Mouse (Mus musculus) midbrain, embryonic 11.5 days (tissue): ENCODE measurements at regions not wholly inside any gene's neighbourhood (a gene's known extent, or its start where the extent isn't known, plus 50 kb on each side); places are given as distances from the start of the nearest gene placed in this dataset.

Experiments used
- ATAC-seq: fragments of 200-750 bp; cut with Nextera tagmentation; 2 replicates; pipeline ENCODE4 v1.8.0; 2017; ENCODE audit warnings: moderate TSS enrichment, moderate library complexity; ENCODE audit not compliant: low FRiP score
- DNase-seq: peaks from one replicate; pipeline ENCODE4 v3.0.0; 2015; ENCODE audit warnings: low spot score; ENCODE audit errors: missing footprints
- H3K27ac ChIP-seq: fragments of 300-500 bp; sonication (generic); 2 replicates; pipeline ENCODE4 v1.5.1; 2014; ENCODE audit warnings: low read depth, low read length
- H3K27me3 ChIP-seq: fragments of 300-500 bp; sonication (generic); 2 replicates; pipeline ENCODE4 v1.6.1; 2014; ENCODE audit warnings: mild to moderate bottlenecking, low read length, moderate library complexity, mixed read lengths; ENCODE audit not compliant: control insufficient read depth, insufficient read depth
- H3K36me3 ChIP-seq: fragments of 300-500 bp; sonication (generic); 2 replicates; pipeline ENCODE4 v1.6.1; 2014; ENCODE audit warnings: mild to moderate bottlenecking, low read length, moderate library complexity, mixed read lengths; ENCODE audit not compliant: control insufficient read depth, insufficient read depth
- H3K4me1 ChIP-seq: fragments of 300-500 bp; sonication (generic); 2 replicates; pipeline ENCODE4 v1.6.1; 2014; ENCODE audit warnings: low read length; ENCODE audit not compliant: control insufficient read depth, insufficient read depth
- H3K4me2 ChIP-seq: fragments of 300-500 bp; sonication (generic); 2 replicates; pipeline ENCODE4 v1.6.1; 2014; ENCODE audit warnings: mild to moderate bottlenecking, moderate library complexity
- H3K4me3 ChIP-seq: fragments of 300-500 bp; sonication (generic); 2 replicates; pipeline ENCODE4 v1.5.1; 2014; ENCODE audit warnings: low read depth, low read length
- H3K9ac ChIP-seq: fragments of 300-500 bp; sonication (generic); 2 replicates; pipeline ENCODE4 v1.6.1; 2014; ENCODE audit warnings: low read length
- H3K9me3 ChIP-seq: fragments of 300-500 bp; sonication (generic); 2 replicates; pipeline ENCODE4 v1.6.1; 2016; ENCODE audit warnings: low read length; ENCODE audit not compliant: control insufficient read depth
- WGBS: fragments of 180-500 bp; shearing (Covaris S2); extraction: QIAGEN DNeasy Blood & Tissue Kit; methylation state at CpG from one replicate; pipeline ENCODE4 v1.1.7; 2014; 5-methylcytosine and 5-hydroxymethylcytosine counted together

GRCm38 (mm10) chr19:20122475-20122874 lies 268.3 kb downstream of the Anxa1 start:
- Histone ChIP-seq H3K4me3 (no peak overlapping the region), H3K36me3 (no peaks in the 10 kb centered on the region), H3K9me3 (no peaks in the 10 kb centered on the region), H3K4me1 (no peaks in the 10 kb centered on the region), H3K27ac (no peak overlapping the region), H3K27me3 (no peaks in the 10 kb centered on the region), H3K4me2 (no peak overlapping the region), H3K9ac (no peak overlapping the region)
- DNase-seq, result no peak
- WGBS, result 37% methylated on average over 4 of the region's 4 CpGs
- ATAC-seq, result peak; percentile 75; the same call in 1 of the 2 replicates

- Histone ChIP-seq H3K4me3 (no peak overlapping the region), H3K36me3 (no peaks in the 10 kb centered on the region), H3K4me2 (no peak overlapping the region), H3K27me3 (no peaks in the 10 kb centered on the region), H3K9ac (no peak overlapping the region), H3K4me1 (no peaks in the 10 kb centered on the region), H3K9me3 (no peaks in the 10 kb centered on the region), H3K27ac (no peak overlapping the region)
- ATAC-seq (no peak), DNase-seq (no peak)
- 91% methylated on average over 3 of the region's 3 CpGs for WGBS
These were observed 276.5 kb downstream of the Anxa1 start for GRCm38 (mm10) chr19:20114237-20114636.
